Mouse (Mus musculus): ENCODE results near the gene Cradd. TPM values are rescaled to one million over a fixed set of nuclear protein-coding genes. Genes with fewer than 3 reads are reported as not detected.

The Cradd gene
- polyA plus RNA-seq, 1 experiment from 2014 or later, result 11.6 TPM

DNA sequence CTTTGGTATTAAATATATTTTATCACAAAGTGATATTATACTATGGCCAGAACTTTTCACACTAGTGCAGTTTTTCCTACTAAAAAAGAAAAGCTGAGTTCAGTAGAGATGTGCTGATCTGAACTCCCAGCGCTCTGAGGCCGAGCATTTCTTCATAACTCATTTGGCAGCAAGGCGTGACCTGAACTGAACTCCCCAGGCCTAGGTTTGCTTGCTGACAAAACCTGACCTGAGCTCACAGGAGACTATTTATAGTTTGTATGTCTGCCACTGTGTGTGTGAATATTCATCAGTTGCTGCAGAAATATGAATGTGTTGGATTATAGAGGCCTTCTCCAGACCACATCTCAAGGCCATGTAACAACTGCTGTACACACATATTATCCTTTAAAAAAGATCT, 63.5 kb downstream of the Cradd start:
- no peaks in the 10 kb centered on the region for H3K9me3 ChIP-seq (ENCODE audit: control insufficient read depth, low read length)
- DNase-seq (ENCODE audit: low spot score) (no peak), ATAC-seq (ENCODE audit: low FRiP score) (no peak)
- H3K27ac ChIP-seq, result no peak overlapping the region
- H3K4me1 ChIP-seq (replicated peaks; ENCODE audit: control insufficient read depth, insufficient read depth, low read length), result peaks cover 23% of the 10 kb centered on the region
- H3K4me2 ChIP-seq (replicated peaks), result no peak overlapping the region
- H3K36me3 ChIP-seq (replicated peaks; ENCODE audit: control insufficient read depth, insufficient read depth), result no peaks in the 10 kb centered on the region
- H3K4me3 ChIP-seq (replicated peaks; ENCODE audit: low read length), result no peak overlapping the region
- 87% methylated on average over 3 of the region's 3 CpGs for WGBS
- H3K27me3 ChIP-seq (ENCODE audit: control insufficient read depth, insufficient read depth, low read length), result peaks cover 38% of the 10 kb centered on the region
- no peak overlapping the region for H3K9ac ChIP-seq

DNA sequence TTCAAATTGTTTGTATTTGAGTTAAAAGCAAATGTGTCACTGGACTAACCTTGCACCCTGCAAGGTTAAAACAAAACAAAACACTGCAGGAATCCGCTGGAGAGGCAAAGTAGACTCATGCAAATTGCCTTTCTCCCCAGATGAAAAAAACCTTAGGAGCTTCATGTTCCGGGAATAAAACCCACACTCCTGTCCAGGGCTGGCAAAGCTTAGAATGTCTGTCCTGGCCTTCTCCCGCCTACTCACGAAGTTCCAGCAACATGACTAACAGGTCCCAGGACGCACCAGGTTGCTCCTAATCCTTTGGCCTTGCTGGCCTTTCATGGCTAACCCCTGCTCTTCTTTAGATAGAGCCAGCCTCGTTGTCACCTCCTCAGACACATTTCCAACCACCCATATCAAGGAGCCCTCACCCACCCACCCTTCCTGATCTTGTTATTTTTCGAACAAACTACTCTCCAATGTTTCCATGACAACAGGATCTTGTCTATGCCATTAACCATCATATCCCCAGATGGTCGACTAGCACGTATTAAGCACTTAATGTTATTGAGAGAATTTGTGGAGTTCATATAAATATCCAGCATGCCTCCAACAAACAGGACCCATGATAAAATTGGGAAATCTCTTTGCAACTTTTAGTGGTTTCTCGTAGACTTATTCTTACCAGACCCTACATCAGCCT, 65.3 kb downstream of the Cradd start:
- ATAC-seq (ENCODE audit: low FRiP score), result no peak
- H3K36me3 ChIP-seq (replicated peaks; ENCODE audit: control insufficient read depth, insufficient read depth), result no peaks in the 10 kb centered on the region
- no peak overlapping the region for H3K4me2 ChIP-seq (replicated peaks)
- no peaks in the 10 kb centered on the region for H3K9me3 ChIP-seq (ENCODE audit: control insufficient read depth, low read length)
- H3K27me3 ChIP-seq (ENCODE audit: control insufficient read depth, insufficient read depth, low read length), result peaks cover 24% of the 10 kb centered on the region
- DNase-seq (ENCODE audit: low spot score), result no peak
- H3K4me3 ChIP-seq (replicated peaks; ENCODE audit: low read length), result no peak overlapping the region
- H3K9ac ChIP-seq, result no peak overlapping the region
- WGBS, result 62% methylated on average over 10 of the region's 10 CpGs
- no peak overlapping the region for H3K27ac ChIP-seq
- peaks cover 14% of the 10 kb centered on the region for H3K4me1 ChIP-seq (replicated peaks; ENCODE audit: control insufficient read depth, insufficient read depth, low read length)

DNA sequence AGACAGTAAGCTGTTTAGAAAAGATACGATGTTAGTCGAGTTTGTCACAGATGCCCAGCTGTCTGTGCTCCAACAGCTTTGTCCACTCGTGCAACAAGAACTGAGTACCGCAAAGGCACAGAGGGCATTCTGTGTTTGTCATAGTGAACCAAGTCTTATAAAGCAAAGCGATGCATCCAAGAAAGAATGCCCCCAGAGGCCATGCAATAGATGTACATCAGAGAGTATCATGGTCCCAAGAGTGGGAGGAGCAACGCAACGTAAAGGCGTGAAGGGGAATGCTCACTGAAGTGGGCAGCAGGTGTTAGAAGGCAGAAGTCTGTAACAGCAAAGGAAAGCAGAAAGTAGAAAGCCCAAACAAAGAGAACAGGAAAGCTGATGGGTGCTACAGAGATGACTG, 66.0 kb downstream of the Cradd start:
- no peak for ATAC-seq (ENCODE audit: low FRiP score)
- H3K4me1 ChIP-seq (replicated peaks; ENCODE audit: control insufficient read depth, insufficient read depth, low read length), result peaks cover 14% of the 10 kb centered on the region
- H3K9me3 ChIP-seq (ENCODE audit: control insufficient read depth, low read length), result no peaks in the 10 kb centered on the region
- H3K27me3 ChIP-seq (ENCODE audit: control insufficient read depth, insufficient read depth, low read length), result peaks cover 17% of the 10 kb centered on the region
- DNase-seq (ENCODE audit: low spot score), result no peak
- no peak overlapping the region for H3K9ac ChIP-seq
- no peak overlapping the region for H3K4me3 ChIP-seq (replicated peaks; ENCODE audit: low read length)
- no peak overlapping the region for H3K4me2 ChIP-seq (replicated peaks)
- WGBS, result 57% methylated on average over 8 of the region's 8 CpGs
- H3K27ac ChIP-seq, result no peak overlapping the region
- no peaks in the 10 kb centered on the region for H3K36me3 ChIP-seq (replicated peaks; ENCODE audit: control insufficient read depth, insufficient read depth)

DNA sequence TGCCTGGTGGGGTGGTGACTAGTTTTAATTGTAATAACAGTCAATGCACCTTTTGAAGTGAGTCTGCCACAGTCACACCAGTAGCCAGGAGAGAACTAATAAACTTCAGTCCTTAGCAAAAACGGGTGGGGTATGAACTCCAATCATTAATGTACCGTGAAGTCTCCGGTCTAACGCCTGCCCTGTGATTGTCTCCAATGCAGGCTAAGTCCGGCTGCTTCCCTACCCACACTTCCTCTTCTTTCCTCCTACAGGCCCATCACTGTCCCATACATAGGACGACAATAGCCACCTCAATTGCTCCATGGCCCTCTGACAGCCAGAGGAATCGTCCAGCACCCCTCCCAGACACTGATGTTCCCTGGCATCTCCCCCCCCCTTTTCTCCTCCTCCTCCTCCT, 67.8 kb downstream of the Cradd start:
- H3K4me2 ChIP-seq (replicated peaks), result no peak overlapping the region
- H3K9ac ChIP-seq, result no peak overlapping the region; the same call in 1 of the 2 replicates
- 16% methylated on average over 7 of the region's 7 CpGs for WGBS
- no peaks in the 10 kb centered on the region for H3K9me3 ChIP-seq (ENCODE audit: control insufficient read depth, low read length)
- ATAC-seq (ENCODE audit: low FRiP score) (no peak), DNase-seq (ENCODE audit: low spot score) (no peak)
- peaks cover 14% of the 10 kb centered on the region for H3K4me1 ChIP-seq (replicated peaks; ENCODE audit: control insufficient read depth, insufficient read depth, low read length)
- no peaks in the 10 kb centered on the region for H3K36me3 ChIP-seq (replicated peaks; ENCODE audit: control insufficient read depth, insufficient read depth)
- peaks cover under 1% of the 10 kb centered on the region; the same call in 1 of the 2 replicates for H3K27me3 ChIP-seq (ENCODE audit: control insufficient read depth, insufficient read depth, low read length)
- no peak overlapping the region for H3K27ac ChIP-seq
- no peak overlapping the region for H3K4me3 ChIP-seq (replicated peaks; ENCODE audit: low read length)

DNA sequence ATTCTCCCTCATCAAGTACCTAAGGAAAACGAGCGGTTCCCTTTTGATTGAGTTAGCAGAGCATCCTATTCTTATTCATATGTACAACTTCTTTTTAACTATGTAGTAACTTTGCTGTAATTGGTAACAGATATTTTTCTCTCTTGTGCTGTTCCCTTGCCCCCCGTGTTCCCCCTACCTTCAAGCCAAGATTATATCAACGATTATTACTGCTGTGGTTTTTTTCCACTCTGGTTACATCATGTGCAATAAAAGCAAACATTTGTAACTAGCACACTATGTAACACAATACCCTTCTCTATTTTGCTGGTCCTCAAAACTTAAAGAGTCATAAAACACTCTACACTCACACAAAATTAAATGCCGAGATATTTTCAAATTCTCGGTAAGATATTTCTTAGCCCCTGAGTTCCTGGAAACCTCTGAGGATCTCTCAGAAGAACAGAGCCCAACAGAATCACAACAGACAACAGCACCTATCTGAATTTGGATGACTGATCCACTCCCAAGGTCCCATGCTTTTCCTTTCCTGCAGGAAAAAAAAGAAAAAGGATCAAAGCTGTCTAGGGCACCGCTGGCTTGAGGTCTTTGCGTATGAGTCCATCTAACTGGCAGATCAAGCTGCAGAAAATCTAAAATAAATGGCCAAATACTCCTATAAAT, 68.8 kb downstream of the Cradd start:
- H3K4me3 ChIP-seq (replicated peaks; ENCODE audit: low read length), result no peak overlapping the region
- peaks cover 14% of the 10 kb centered on the region for H3K4me1 ChIP-seq (replicated peaks; ENCODE audit: control insufficient read depth, insufficient read depth, low read length)
- ATAC-seq (ENCODE audit: low FRiP score) (no peak), DNase-seq (ENCODE audit: low spot score) (no peak)
- WGBS, result 69% methylated on average over 8 of the region's 8 CpGs
- no peak overlapping the region for H3K27ac ChIP-seq
- no peaks in the 10 kb centered on the region for H3K27me3 ChIP-seq (ENCODE audit: control insufficient read depth, insufficient read depth, low read length)
- H3K36me3 ChIP-seq (replicated peaks; ENCODE audit: control insufficient read depth, insufficient read depth), result no peaks in the 10 kb centered on the region
- H3K9me3 ChIP-seq (ENCODE audit: control insufficient read depth, low read length), result no peaks in the 10 kb centered on the region
- no peak overlapping the region for H3K4me2 ChIP-seq (replicated peaks)
- no peak overlapping the region for H3K9ac ChIP-seq

DNA sequence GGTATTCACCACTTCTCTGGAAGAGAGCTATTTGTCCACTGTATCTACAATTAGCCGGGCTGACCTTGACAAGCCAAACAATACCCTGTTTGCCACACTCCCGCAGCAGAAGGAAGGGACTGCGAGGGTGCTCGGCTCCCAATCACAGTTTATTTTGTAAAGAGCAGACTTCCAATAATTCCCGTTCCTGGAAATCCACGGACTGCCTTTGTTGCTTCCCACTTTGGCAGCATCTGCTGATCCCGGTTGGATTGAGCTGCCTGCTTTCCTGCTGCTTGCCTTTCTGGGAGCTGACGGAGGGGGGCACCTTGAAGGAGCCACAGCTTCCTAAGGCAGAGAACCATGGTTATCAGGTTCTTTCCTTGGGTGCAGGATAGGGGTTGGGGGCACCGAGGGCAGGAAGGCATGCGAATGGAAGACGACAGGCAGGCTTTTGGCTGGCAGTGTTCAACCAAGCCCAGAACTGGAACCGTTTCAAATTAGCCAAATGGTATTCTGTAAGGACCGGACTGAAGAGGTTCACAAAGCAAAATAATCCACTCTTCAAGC, 69.4 kb downstream of the Cradd start:
- Histone ChIP-seq H3K4me1 (replicated peaks; ENCODE audit: control insufficient read depth, insufficient read depth, low read length) (peaks cover 14% of the 10 kb centered on the region), H3K4me2 (replicated peaks) (peak overlapping the region; percentile 26), H3K27me3 (ENCODE audit: control insufficient read depth, insufficient read depth, low read length) (no peaks in the 10 kb centered on the region), H3K9me3 (ENCODE audit: control insufficient read depth, low read length) (no peaks in the 10 kb centered on the region), H3K9ac (0 out of 2 replicates have a peak overlapping the region, but pooled peaks have one; percentile 2), H3K36me3 (replicated peaks; ENCODE audit: control insufficient read depth, insufficient read depth) (no peaks in the 10 kb centered on the region), H3K27ac (no peak overlapping the region), H3K4me3 (replicated peaks; ENCODE audit: low read length) (no peak overlapping the region)
- 26% methylated on average over 13 of the region's 13 CpGs for WGBS
- peak; percentile 32; the same call in 1 of the 2 replicates for ATAC-seq (ENCODE audit: low FRiP score)
- peak; percentile 44 for DNase-seq (ENCODE audit: low spot score)

DNA sequence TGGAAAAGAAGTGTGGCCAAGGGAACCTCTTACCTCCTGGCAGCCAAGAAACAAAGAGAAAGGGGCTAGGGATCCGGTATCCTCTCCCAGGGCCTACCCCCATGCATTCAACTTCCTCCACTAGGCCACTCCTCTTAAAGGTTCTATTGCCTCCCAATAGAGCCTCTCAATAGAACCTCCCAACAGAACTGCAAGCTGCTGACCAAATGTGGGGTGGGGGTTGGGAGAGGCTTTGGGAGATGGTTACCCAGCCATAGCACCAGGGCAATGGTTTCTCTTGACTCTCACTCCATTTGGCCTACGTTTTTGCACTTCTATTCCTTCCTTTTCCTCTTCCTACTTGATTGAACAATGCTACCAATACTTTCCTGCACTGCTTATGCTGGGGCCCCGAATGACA, 69.9 kb downstream of the Cradd start:
- H3K27me3 ChIP-seq (ENCODE audit: control insufficient read depth, insufficient read depth, low read length), result no peaks in the 10 kb centered on the region
- H3K27ac ChIP-seq, result no peak overlapping the region
- peaks cover 14% of the 10 kb centered on the region for H3K4me1 ChIP-seq (replicated peaks; ENCODE audit: control insufficient read depth, insufficient read depth, low read length)
- no peaks in the 10 kb centered on the region for H3K9me3 ChIP-seq (ENCODE audit: control insufficient read depth, low read length)
- H3K4me2 ChIP-seq (replicated peaks), result no peak overlapping the region
- H3K36me3 ChIP-seq (replicated peaks; ENCODE audit: control insufficient read depth, insufficient read depth), result no peaks in the 10 kb centered on the region
- DNase-seq (ENCODE audit: low spot score) (no peak), ATAC-seq (ENCODE audit: low FRiP score) (no peak)
- WGBS, result 41% methylated on average over 3 of the region's 3 CpGs
- 0 out of 2 replicates have a peak overlapping the region, but pooled peaks have one; percentile 2 for H3K9ac ChIP-seq
- H3K4me3 ChIP-seq (replicated peaks; ENCODE audit: low read length), result no peak overlapping the region

DNA sequence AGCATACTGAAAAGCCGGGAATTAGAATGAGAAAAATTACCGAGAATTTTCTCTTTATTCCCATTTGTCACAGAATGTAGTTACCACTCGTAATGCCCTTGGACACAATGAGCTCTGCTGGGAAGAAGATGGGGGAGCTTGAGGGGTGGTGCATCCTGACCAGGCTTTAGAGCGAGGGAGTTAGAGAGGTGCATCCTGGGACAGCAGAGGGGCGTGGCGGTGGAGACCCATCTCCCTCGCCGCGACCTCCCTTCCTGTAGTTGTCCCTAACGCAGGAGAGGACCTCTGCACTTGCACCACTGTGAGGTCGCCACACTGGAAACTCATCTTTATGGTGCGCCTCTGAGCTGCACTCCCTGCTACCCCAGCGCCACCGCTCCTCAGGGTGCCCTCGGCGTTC, 72.3 kb downstream of the Cradd start:
- no peak overlapping the region for H3K4me2 ChIP-seq (replicated peaks)
- 68% methylated on average over 16 of the region's 16 CpGs for WGBS

DNA sequence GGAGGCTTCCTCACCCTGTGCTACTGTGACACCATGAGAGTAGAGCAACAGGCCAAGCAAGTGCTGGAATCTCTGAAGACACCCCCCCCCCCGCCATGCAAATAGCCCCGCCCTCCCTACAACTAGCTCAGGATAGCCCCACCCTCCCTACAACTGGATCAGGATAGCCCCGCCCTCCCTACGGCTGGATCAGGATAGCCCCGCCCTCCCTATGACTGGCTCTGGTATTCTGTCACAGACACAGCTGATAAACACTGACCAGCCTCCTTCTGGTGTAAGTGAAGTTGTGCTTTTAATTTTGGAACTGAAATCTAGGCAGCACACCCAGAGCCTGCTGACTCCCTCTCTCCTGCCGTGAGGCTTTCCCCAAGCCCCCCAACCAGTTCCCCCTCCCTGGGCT, 75.6 kb downstream of the Cradd start:
- H3K9me3 ChIP-seq (ENCODE audit: control insufficient read depth, low read length), result no peaks in the 10 kb centered on the region
- H3K4me1 ChIP-seq (replicated peaks; ENCODE audit: control insufficient read depth, insufficient read depth, low read length), result peaks cover 8% of the 10 kb centered on the region; the same call in 1 of the 2 replicates
- no peak overlapping the region for H3K4me3 ChIP-seq (replicated peaks; ENCODE audit: low read length)
- no peak for DNase-seq (ENCODE audit: low spot score)
- WGBS, result 64% methylated on average over 6 of the region's 6 CpGs
- no peak overlapping the region for H3K27ac ChIP-seq
- H3K9ac ChIP-seq, result no peak overlapping the region
- 0 out of 2 replicates have a peak, but pooled peaks have one; percentile 37 for ATAC-seq (ENCODE audit: low FRiP score)
- no peaks in the 10 kb centered on the region for H3K36me3 ChIP-seq (replicated peaks; ENCODE audit: control insufficient read depth, insufficient read depth)
- H3K4me2 ChIP-seq (replicated peaks), result no peak overlapping the region
- H3K27me3 ChIP-seq (ENCODE audit: control insufficient read depth, insufficient read depth, low read length), result no peaks in the 10 kb centered on the region

More for the DNA sequence above, 72.3 kb downstream of the Cradd start:
- Histone ChIP-seq H3K9ac (no peak overlapping the region), H3K36me3 (replicated peaks; ENCODE audit: control insufficient read depth, insufficient read depth) (no peaks in the 10 kb centered on the region), H3K4me1 (replicated peaks; ENCODE audit: control insufficient read depth, insufficient read depth, low read length) (peaks cover 12% of the 10 kb centered on the region), H3K27ac (no peak overlapping the region), H3K27me3 (ENCODE audit: control insufficient read depth, insufficient read depth, low read length) (no peaks in the 10 kb centered on the region), H3K9me3 (ENCODE audit: control insufficient read depth, low read length) (no peaks in the 10 kb centered on the region), H3K4me3 (replicated peaks; ENCODE audit: low read length) (no peak overlapping the region)
- DNase-seq (ENCODE audit: low spot score) (no peak), ATAC-seq (ENCODE audit: low FRiP score) (no peak)

All from hindbrain, embryonic 14.5 days (tissue).